Mouse (Mus musculus) hindbrain, embryonic 13.5 days (tissue): ENCODE results near the gene AI593442. TPM values are rescaled to one million over a fixed set of nuclear protein-coding genes. Genes with fewer than 3 reads are reported as not detected.

Experiments used
- ATAC-seq: fragments of 200-750 bp; cut with Nextera tagmentation; 2 replicates; pipeline ENCODE4 v1.8.0; 2017; ENCODE audit warnings: moderate TSS enrichment; ENCODE audit not compliant: low FRiP score
- H3K27ac ChIP-seq: fragments of 300-500 bp; sonication (generic); 2 replicates; pipeline ENCODE4 v1.5.1; 2015; ENCODE audit warnings: inconsistent platforms, mild to moderate bottlenecking, moderate library complexity
- H3K27me3 ChIP-seq: fragments of 300-500 bp; sonication (generic); 2 replicates; pipeline ENCODE4 v1.6.1; 2015; ENCODE audit warnings: mild to moderate bottlenecking, inconsistent platforms
- H3K36me3 ChIP-seq: fragments of 300-500 bp; sonication (generic); 2 replicates; pipeline ENCODE4 v1.6.1; 2015; ENCODE audit warnings: mild to moderate bottlenecking, inconsistent platforms
- H3K4me1 ChIP-seq: fragments of 300-500 bp; sonication (generic); replicated peaks from 2 replicates; pipeline ENCODE4 v1.6.1; 2015; ENCODE audit warnings: inconsistent platforms
- H3K4me2 ChIP-seq: fragments of 300-500 bp; sonication (generic); 2 replicates; pipeline ENCODE4 v1.6.1; 2015; ENCODE audit warnings: inconsistent platforms, mild to moderate bottlenecking, moderate library complexity
- H3K4me3 ChIP-seq: fragments of 300-500 bp; sonication (generic); 2 replicates; pipeline ENCODE4 v1.5.1; 2015; ENCODE audit warnings: mild to moderate bottlenecking, inconsistent platforms
- H3K9ac ChIP-seq: fragments of 300-500 bp; sonication (generic); 2 replicates; pipeline ENCODE4 v1.6.1; 2015; ENCODE audit warnings: mild to moderate bottlenecking, inconsistent platforms
- H3K9me3 ChIP-seq: fragments of 300-500 bp; sonication (generic); 2 replicates; pipeline ENCODE4 v1.6.1; 2016; ENCODE audit warnings: inconsistent platforms
- WGBS: fragments of 180-500 bp; shearing (Covaris S2); methylation state at CpG from one replicate; pipeline ENCODE4 v1.1.7; 2015; 5-methylcytosine and 5-hydroxymethylcytosine counted together
- polyA plus RNA-seq: library from polyadenylated mRNA; unstranded; fragments of >200 nt; fragmentation: Nextera tagmentation; extraction: Ambion mirVana; gene quantifications from 2 replicates; pipeline ENCODE4 v1.2.1, GENCODE M21; 2015

Gene AI593442
- polyA plus RNA-seq, 1 experiment from 2014 or later = 28.6 TPM

- Histone ChIP-seq H3K36me3 (no peaks in the 10 kb centered on the region), H3K9ac (no peak overlapping the region), H3K4me3 (no peak overlapping the region), H3K27ac (no peak overlapping the region), H3K4me2 (no peak overlapping the region), H3K4me1 (no peaks in the 10 kb centered on the region), H3K27me3 (no peaks in the 10 kb centered on the region), H3K9me3 (no peaks in the 10 kb centered on the region)
- WGBS = 84% methylated on average over 4 of the region's 4 CpGs
- no peak for ATAC-seq
These were observed 35.0 kb downstream of the AI593442 start for GRCm38 (mm10) chr9:52644626-52645025.

- H3K4me2 ChIP-seq = no peak overlapping the region
- H3K9ac ChIP-seq = no peak overlapping the region
- 90% methylated on average over 4 of the region's 4 CpGs for WGBS
- H3K9me3 ChIP-seq = no peaks in the 10 kb centered on the region
- no peak overlapping the region for H3K27ac ChIP-seq
- no peaks in the 10 kb centered on the region for H3K36me3 ChIP-seq
- no peak overlapping the region for H3K4me3 ChIP-seq
- H3K27me3 ChIP-seq = no peaks in the 10 kb centered on the region
- no peak for ATAC-seq
- no peaks in the 10 kb centered on the region for H3K4me1 ChIP-seq
These were observed 35.4 kb downstream of the AI593442 start for GRCm38 (mm10) chr9:52644156-52644555.

DNA sequence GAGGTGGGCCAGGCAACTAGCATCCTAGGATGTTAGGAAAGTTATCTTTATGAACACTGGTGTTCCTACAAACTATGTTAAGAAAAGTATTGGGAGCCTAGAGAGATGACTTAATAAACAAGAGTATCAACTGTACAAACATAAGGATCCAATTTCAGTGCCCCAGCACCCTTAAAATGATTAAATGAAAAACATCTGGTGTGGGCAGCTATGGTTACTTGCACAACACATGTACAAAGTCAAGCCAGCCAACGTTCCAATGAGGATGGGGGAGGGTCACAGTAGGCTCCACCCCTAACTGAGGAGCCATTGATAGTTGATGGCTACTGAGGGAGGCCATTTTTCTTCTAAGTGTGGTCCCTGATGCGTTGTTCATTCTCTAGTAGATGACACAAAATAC lies 43.6 kb downstream of the AI593442 start:
- no peak overlapping the region for H3K9ac ChIP-seq
- H3K4me3 ChIP-seq = no peak overlapping the region
- no peak overlapping the region for H3K27ac ChIP-seq
- no peaks in the 10 kb centered on the region for H3K9me3 ChIP-seq
- ATAC-seq = no peak
- no peak overlapping the region for H3K4me2 ChIP-seq
- no peaks in the 10 kb centered on the region for H3K27me3 ChIP-seq
- 70% methylated on average over 2 of the region's 2 CpGs for WGBS
- H3K36me3 ChIP-seq = no peaks in the 10 kb centered on the region
- no peaks in the 10 kb centered on the region for H3K4me1 ChIP-seq

DNA sequence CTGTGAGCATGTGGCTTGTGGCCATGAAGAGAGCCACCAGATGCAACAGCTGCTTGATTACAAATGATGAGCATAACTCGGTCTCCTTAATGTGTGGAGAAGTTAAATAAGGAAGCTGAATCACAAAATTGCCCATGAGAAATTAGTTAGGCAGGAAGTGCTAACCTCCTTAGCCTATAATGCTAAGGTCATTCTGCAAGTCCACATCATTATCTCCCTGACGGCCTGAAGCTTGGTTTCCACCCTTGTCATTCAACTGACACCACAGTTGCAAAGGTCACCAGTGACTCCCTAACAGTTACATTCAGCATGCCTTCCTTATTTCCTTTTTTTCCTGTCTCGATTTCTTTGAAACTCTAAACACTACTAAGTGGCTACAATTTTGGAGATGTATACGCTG lies 55.7 kb downstream of the AI593442 start:
- WGBS = 69% methylated on average over 4 of the region's 4 CpGs
- Histone ChIP-seq H3K9ac (no peak overlapping the region), H3K9me3 (no peaks in the 10 kb centered on the region), H3K27ac (no peak overlapping the region), H3K36me3 (no peaks in the 10 kb centered on the region), H3K4me3 (no peak overlapping the region), H3K4me1 (no peaks in the 10 kb centered on the region), H3K4me2 (no peak overlapping the region), H3K27me3 (no peaks in the 10 kb centered on the region)
- no peak for ATAC-seq
